Mouse (Mus musculus): ENCODE results near the gene Hic2. TPM values are rescaled to one million over a fixed set of nuclear protein-coding genes. Genes with fewer than 3 reads are reported as not detected.
A peak's percentile ranks its signal among the peaks of the same experiment; 100 is the strongest.

Gene Hic2
- total RNA-seq, 4 experiments from 2014 or later = 2.0 to 3.7 (median 3.4) TPM

DNA sequence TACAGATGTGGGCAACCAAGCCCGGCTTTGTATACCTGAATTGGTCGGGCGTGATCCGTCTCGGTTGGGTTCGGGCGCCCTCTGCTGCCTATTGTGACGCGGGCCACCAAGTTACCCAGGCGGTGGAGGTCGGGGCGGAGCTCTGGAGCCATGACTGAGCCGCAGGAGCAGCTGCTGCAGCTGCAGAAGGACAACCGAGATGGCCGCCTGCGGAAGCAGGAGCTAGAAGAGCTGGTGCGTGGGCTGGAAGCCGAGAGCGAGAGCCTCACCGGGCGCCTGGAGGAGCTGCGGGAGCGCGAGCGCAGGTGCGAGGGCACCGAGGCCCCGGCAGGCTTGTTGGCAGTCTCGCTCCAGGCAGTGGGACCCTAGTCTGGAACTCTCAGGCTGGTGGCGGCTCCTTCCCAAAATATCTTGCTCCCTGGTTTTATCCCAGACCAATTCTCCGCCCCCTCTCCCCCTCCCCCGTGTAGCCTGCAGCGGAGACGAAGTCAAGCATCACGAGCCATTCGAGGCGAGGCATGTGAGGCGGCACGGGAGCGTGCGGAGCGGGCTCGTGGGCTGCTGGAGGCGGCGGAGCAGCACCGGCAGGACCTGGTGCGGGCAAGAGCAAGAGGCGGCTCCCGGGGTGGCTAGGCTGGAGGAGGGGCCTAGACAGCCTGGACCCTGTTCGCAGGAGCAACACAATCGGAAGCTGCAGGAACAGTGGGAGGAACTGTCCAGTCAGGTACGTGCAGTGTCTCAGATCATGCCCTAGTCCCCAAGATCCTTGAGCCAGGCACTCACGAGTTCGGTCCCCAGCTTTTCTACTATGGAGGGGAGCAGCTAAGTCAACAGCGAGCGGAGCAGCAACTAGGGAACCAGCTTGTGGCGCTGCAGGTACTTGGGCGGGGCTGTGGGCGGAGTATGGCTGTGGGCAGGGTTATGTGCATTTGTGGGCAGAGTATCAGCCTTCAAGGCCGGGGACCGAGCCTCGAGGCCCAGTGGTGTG, 43.1 kb downstream of the Hic2 start:
- peak; percentile 88 for DNase-seq

DNA sequence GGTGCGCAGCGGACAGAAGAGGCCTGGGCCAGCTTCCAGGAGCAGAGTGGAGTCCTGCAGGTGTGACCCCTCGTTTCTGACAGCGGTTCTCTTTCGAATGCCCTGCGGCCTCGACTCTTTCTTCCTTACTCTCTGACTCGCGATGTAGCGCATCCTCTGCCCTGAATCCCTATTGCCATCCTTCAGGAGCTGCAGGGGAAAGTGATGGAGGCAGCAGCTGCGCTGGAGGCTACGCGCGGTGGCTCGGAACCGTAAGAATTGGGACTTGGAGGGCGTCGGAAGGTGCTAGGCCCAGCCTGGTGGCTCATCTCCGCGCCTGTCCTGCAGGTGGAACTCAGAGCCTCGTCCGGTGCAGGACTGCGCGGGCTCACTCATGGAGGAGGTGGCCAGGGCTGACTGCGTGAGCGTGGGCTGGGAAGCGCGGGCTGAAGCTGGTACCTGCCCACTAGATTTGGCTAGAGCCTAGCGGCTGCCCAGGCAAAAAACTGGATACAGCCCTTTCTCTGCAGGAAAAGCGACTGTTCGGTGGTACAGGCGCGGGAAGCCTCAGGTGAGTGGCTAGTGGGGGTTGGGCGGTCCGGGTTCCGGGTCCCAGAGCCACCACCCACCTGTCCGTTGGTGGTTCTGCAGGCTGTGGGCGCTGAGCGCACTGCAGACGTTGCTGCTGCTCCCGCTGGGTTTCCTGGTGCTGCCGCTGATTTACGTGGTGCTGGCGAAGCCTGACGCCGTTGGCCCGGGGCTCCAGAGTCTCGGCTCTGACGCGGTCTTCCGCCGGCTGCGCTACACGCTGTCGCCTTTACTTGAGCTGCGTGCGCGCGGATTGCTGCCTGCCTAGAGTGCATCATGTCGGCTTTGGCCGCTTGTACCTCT, 44.2 kb downstream of the Hic2 start:
- DNase-seq = peak; percentile 27

DNA sequence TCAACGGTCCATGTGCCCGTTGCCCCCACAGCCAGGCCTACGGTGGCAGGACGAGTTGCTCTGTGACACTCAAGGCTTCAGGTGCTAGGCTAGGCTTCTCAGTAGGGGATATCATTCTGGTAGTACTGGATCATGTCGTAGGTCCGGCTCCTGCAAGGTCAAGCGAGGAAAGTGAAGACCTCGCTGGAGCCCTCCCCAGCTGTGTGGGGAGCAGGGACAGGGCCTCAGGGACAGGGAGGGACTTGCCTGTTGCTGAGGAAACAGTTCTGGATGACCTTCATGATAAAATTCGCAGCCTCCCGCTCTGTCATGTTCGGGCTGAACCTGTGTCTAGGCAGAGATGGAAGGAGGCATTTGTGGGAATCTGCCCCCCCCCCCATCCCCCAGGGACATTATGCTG, 47.1 kb downstream of the Hic2 start:
- peak; percentile 55 for DNase-seq

DNA sequence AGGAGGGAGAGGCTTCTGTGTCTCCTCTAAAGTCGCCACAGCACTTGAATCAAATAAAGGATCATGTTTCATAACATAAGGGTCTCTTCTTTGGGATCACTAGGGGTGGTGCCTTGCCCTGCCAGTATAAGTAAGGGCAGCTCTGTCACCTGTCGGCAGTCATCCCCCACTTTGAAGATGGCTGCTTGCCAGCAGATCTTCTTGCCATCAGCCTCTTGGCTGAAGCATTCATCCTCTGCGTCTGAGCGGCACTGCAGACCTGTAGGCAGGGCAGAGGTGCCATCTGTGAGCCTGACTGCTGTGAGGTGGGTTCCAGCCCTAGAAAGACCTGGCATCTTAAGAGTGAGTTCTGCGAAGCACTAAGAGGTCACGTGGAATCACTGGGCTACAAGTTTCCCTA, 49.8 kb downstream of the Hic2 start:
- DNase-seq = no peak

DNA sequence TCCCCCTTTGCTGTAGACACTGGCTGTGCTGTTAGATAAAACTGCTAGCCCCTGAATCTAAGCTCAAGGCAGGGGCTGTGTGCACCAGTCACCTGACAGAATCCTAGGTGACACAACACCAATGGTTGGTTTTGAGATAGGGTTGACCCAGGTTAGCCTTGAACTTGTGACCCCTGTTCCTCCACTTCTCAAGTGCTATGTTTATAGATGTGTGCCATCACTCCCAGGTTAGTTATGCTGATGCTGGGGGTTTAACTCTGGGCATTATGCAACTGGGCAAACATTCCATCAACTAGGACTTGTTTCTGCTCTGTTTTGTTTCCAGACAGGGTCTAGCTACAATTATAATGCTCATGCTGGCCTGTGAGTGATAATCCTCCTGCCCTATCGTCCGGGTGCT, 53.7 kb downstream of the Hic2 start:
- no peak for DNase-seq

DNA sequence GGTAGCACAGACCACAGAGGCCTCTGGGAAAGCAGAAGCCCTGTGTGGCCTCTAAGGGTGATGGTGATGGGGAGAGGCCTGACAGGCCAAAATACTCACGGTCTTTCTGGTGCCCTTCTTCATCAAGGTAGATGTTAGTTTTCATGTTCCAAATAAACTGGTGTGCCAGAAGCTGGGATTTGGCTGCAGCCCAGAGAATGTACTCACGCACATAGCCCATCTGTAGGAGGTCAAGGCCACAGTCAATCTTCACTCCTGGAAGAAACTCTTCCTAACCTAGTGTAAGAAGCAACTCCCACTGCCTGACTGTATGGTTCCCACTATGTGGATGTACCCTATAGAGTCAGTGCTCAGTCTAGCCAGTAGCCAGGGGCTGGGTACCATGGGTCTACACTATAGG, 57.6 kb downstream of the Hic2 start:
- DNase-seq = no peak

DNA sequence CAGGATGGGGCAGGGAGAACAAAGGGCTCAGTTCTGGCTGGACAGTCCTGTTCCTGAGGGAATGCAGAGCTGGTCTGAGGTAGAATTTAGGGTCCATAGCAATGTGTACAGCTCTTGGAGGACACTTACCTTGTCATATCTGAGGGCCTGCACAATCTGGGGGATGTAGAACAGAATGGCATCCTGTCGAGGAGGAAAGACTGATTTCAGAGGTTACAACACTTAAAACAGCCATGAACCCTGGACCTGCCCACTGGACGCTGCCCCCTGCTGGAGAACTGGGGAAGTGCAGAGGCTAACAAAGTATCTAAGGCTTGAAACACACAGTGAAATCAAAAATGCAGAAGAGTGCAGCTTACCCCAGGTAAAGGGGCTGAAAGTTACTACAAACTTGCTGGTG, 59.4 kb downstream of the Hic2 start:
- no peak for DNase-seq

DNA sequence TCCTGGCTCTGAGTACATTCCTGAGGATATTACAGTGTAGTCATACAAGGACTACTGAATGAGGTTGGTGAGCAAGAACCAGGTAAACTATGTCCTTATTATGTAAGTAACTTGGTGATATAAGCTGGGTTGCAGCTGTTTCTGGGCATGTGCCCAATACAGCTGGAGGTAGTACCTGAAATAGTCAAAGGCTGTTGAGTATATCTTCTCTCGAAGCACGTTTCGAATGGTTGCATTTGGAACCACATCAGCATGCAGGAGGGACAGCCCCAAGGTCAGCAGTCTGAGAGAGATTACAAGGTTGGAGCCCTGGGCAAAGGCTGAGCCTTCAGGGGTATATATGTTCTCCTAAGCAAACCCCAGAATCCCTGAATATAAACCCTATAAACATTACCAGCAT, 67.4 kb downstream of the Hic2 start:
- no peak for DNase-seq

DNA sequence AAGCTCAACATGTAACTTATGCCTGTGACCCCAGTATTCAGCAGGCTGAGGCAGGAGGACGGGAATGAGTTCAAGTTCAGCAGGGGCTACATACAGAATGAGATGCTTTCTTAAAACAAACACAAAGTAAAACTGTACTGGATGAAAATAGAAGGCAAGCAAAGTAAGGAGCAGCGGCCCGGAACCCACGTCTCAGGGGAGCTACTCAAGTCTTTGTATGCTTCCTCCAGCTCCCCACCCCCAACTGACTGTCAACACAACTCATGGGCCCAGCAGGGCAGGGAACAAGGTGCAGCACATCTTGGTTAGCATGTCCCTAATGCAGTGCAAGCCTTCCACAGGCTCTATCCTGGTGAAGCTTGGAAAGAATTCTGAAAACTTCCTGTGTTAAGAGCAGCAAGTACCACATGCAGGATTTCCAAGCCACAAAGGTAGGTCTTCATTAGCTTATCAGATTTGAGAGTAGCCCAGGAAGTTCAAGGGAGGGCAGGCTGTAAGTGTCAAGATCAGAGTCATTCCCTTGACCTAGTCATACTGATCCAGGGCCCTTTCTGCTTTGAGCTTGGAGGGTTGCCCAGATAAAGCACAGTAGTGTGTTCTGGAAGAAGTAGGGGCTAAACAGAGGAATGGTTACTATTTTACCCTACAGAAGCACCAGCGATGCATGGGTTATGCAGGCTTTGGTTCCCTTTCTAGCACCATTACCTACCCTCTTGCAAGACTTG, 70.3 kb downstream of the Hic2 start:
- peak; percentile 56 for DNase-seq

DNA sequence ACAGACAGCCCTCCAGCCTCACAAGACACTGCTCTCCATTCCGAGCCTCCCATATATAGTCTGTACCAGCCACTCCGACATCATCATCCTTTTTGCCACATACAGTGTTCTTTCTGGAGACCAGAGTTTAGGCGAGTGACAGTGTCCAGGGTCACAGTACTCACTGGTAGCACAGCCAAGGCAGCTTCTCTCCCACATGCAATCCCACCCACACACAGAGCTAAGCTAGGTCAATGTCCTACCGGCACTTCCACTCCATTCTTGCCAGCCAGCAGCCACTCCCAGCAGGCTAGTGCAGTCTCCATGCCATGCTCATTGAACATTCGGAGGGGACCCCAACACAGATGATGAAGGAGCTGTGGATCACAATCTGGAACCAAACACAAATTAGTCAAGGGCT, 74.1 kb downstream of the Hic2 start:
- DNase-seq = no peak

DNA sequence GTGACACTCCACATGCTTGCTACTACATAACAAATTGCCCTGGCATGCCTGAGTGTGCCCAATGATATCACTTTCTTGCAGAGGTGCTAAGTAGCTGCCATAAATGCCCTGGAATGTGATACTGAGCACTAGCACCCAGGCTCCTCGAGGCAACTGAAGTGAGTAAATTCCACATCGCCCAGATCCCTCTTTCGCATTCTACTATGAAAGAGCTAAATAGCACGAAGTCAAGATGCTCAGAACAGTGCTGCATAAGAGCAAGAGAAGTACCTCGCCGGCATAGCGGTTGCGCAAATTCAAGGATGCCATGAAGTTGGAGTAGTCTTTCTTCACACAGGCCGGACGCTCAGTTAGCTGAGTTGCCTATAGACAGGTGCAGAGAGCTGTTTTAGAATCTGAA, 75.7 kb downstream of the Hic2 start:
- DNase-seq = no peak

DNA sequence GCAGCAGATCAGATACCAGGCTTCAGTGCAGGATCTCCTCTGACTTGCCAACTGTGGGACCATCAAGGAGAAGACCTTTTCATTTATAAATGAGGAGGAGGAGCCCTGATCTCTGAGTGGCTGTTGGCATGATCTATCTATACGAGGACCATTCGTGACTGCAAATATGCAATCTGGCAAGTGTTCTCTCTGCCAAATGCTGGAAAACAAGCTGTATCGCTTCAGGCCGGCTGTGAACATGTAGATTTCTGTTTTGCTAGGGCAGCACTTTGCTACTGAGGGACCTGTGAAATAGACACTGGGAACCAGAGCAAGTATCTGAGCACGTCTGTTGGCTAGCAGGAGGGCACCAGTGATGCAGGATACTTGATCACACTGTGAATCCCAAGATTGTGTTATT, 79.2 kb downstream of the Hic2 start:
- no peak for DNase-seq

Other genes starting within 250 kb of the Hic2 start
- gene Ypel1, start 163.9 kb upstream of the Hic2 start, total RNA-seq (2022) = 10 to 100 TPM in 2 of 4 experiments, 1 to 10 TPM in 2; 7.4 to 12.2 (median 10.2) TPM
- 100 to 1,000 TPM in 3 of 4 experiments, 10 to 100 TPM in 1; 99.4 to 120 (median 106) TPM for gene Ppil2, start 122.3 kb upstream of the Hic2 start, total RNA-seq (2022)
- gene 2610318N02Rik, start 108.4 kb upstream of the Hic2 start, total RNA-seq (2022) = 1 to 10 TPM in 2 of 4 experiments, under 1 TPM in 2; 0.62 to 1.5 (median 1.1) TPM
- gene Sdf2l1, start 101.2 kb upstream of the Hic2 start, total RNA-seq (2022) = 10 to 100 TPM; 25.5 to 54.1 (median 34.4) TPM
- 10 to 100 TPM in 2 of 4 experiments, 1 to 10 TPM in 2; 7.3 to 16.8 (median 9.7) TPM for gene Ydjc, start 89.0 kb upstream of the Hic2 start, total RNA-seq (2022)
- under 1 TPM; 0.35 to 0.66 (median 0.47) TPM for gene Ccdc116, start 86.3 kb upstream of the Hic2 start, total RNA-seq (2022)
- 100 to 1,000 TPM; 162 to 223 (median 198) TPM for gene Ube2l3, start 30.9 kb upstream of the Hic2 start, total RNA-seq (2022)
- under 1 TPM in 2 of 4 experiments, not detected in 2; 0.09 to 0.14 TPM for gene Rimbp3, start 25.0 kb upstream of the Hic2 start, total RNA-seq (2022)
- gene Tmem191c, start 42.5 kb downstream of the Hic2 start, total RNA-seq (2022) = 10 to 100 TPM in 3 of 4 experiments, 1 to 10 TPM in 1; 9.3 to 30.7 (median 19.6) TPM
- under 1 TPM; 0.15 to 0.52 (median 0.35) TPM for gene Serpind1, start 97.8 kb downstream of the Hic2 start, total RNA-seq (2022)
- gene Snap29, start 172.4 kb downstream of the Hic2 start, total RNA-seq (2022) = 10 to 100 TPM; 26.7 to 32.4 (median 29.4) TPM
- 100 to 1,000 TPM in 2 of 4 experiments, 10 to 100 TPM in 2; 86.3 to 111 (median 102) TPM for gene Pi4ka, start 172.7 kb downstream of the Hic2 start, total RNA-seq (2022)
- gene Crkl, start 218.4 kb downstream of the Hic2 start, total RNA-seq (2022) = 10 to 100 TPM; 27.7 to 38.9 (median 36.1) TPM